Mouse (Mus musculus): ENCODE data around the gene Chid1. TPM values are rescaled to one million over a fixed set of nuclear protein-coding genes. Genes with fewer than 3 reads are reported as not detected.

Chid1 gene
- total RNA-seq, 1 experiment from 2014 or later = 49.7 TPM

GRCm38 (mm10) chr7:141559726-141560325 is 20.2 kb upstream of the Chid1 start:
- no peak for DNase-seq

GRCm38 (mm10) chr7:141558946-141559345 is 19.3 kb upstream of the Chid1 start:
- no peak for DNase-seq

GRCm38 (mm10) chr7:141558329-141558776 is 18.7 kb upstream of the Chid1 start:
- DNase-seq = no peak

GRCm38 (mm10) chr7:141550464-141550863 is 10.8 kb upstream of the Chid1 start:
- no peak for DNase-seq

GRCm38 (mm10) chr7:141549432-141550061 is 9.9 kb upstream of the Chid1 start:
- DNase-seq = no peak

- DNase-seq = no peak
Measured at GRCm38 (mm10) chr7:141544654-141545053, 5.0 kb upstream of the Chid1 start.

- no peak for DNase-seq
Measured at GRCm38 (mm10) chr7:141542588-141542987, 2.9 kb upstream of the Chid1 start.

GRCm38 (mm10) chr7:141541681-141542080 is 2.0 kb upstream of the Chid1 start:
- no peak for DNase-seq

GRCm38 (mm10) chr7:141540312-141541081 is 840 bp upstream of the Chid1 start:
- DNase-seq = peak; percentile 55

- DNase-seq = peak; percentile 30
Measured at GRCm38 (mm10) chr7:141538852-141539555, 653 bp downstream of the Chid1 start.

- no peak for DNase-seq
Measured at GRCm38 (mm10) chr7:141535570-141535969, 4.1 kb downstream of the Chid1 start.

- DNase-seq = no peak
Measured at GRCm38 (mm10) chr7:141525580-141525925, 14.1 kb downstream of the Chid1 start.

- DNase-seq = peak; percentile 85
Measured at GRCm38 (mm10) chr7:141524760-141525579, 14.7 kb downstream of the Chid1 start.

GRCm38 (mm10) chr7:141524271-141524670 is 15.4 kb downstream of the Chid1 start:
- no peak for DNase-seq

GRCm38 (mm10) chr7:141523007-141523406 is 16.6 kb downstream of the Chid1 start:
- DNase-seq = no peak

- no peak for DNase-seq
Measured at GRCm38 (mm10) chr7:141519795-141520194, 19.9 kb downstream of the Chid1 start.

- DNase-seq = no peak
Measured at GRCm38 (mm10) chr7:141518926-141519325, 20.7 kb downstream of the Chid1 start.

GRCm38 (mm10) chr7:141518296-141518695 is 21.4 kb downstream of the Chid1 start:
- DNase-seq = peak; percentile 52

GRCm38 (mm10) chr7:141517638-141518037 is 22.0 kb downstream of the Chid1 start:
- DNase-seq = peak; percentile 74

- no peak for DNase-seq
Measured at GRCm38 (mm10) chr7:141510681-141511191, 28.9 kb downstream of the Chid1 start.

- DNase-seq = no peak
Measured at GRCm38 (mm10) chr7:141510196-141510595, 29.5 kb downstream of the Chid1 start.

- no peak for DNase-seq
Measured at GRCm38 (mm10) chr7:141508160-141508559, 31.5 kb downstream of the Chid1 start.
